Mouse (Mus musculus) stomach, postnatal 0 days (tissue): ENCODE results near the gene Tspan32.
A peak's percentile ranks its signal among the peaks of the same experiment; 100 is the strongest.

Source experiments
- CTCF ChIP-seq: IDR thresholded peaks from 2 replicates; pipeline ENCODE4 v1.5.1; 2016; ENCODE audit warnings: antibody characterized with exemption, low read depth, mild to moderate bottlenecking, moderate library complexity
- EP300 ChIP-seq: optimal IDR thresholded peaks from 2 replicates; pipeline ENCODE3; 2016; ENCODE audit warnings: antibody characterized with exemption

DNA sequence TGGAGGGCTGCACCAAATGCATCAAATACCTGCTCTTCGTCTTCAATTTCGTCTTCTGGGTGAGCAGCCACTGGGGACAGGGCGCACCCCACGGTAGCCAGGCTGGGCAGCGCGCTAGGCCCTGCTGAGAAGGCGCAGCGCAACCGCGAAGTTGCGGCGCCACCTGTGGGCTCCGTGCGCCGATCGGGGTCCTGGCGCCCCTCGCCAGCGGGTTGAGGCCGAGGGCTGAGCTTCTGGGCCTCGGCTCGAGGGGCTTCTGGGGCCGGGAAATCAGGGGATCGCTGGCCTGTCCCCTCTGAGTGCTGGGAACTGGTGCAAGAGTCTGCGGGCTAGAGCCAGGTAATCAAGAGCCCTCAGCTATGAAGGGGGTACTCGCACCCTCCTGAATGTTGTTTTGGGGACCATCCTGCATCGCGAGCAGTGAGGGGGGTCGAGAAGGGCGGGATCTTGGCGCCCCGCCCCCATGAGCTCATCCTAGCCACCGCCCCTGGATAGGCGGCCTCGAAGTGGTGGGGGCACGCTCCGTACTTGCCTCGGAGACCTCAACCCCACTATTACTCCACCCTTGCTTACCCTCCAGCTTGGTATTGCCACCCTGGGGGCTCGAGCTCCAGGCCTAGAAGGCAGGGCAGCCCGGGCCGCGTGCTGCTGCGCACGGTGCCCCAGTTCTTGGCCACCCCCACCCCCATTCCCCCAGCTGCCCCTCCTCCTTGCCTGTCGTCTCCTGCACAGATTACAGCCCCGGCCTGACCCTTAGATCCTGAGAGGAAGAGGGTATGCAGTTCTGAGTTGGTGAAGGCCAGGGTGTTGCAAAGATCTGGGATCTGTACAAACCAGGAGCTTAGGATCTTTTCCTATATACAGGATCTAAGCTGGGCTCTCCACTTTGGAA, 48.4 kb downstream of the Tspan32 start:
- no peak for TF ChIP-seq EP300
- peak; percentile 62 for TF ChIP-seq CTCF
